In genomic region chr4:152267748-152268369, GRCm38 (mm10) we compare ENCODE assay signal across 10 mouse cellular contexts. TPM values are rescaled to one million over a fixed set of nuclear protein-coding genes. Genes with fewer than 3 reads are reported as not detected.
A peak's percentile ranks its signal among the peaks of the same experiment; 100 is the strongest.
DNase-seq lines count a peak whose midpoint lies in the region; ATAC-seq and TF ChIP-seq lines count a peak whose summit lies in the region.
"Had no signal": no experiment of that assay in that cellular context is flagged by ENCODE, and none has a peak within 500 bp of the region (broad histone marks: within the 10 kb centered on the region; RNA-seq: fewer than 3 reads in every experiment).

No protein-coding gene starts in this region.

- no peak overlapping the region for H3K4me3 ChIP-seq in layer of hippocampus, adult 2 months
- H3K4me3 ChIP-seq in intestine, embryonic 16.5 days (ENCODE audit: low read length) = no peak overlapping the region
- H3K4me3 ChIP-seq: heart, embryonic 13.5 days; left cerebral cortex, adult 2 months had no signal

- ATAC-seq in intestine, embryonic 16.5 days = no peak

- H3K4me1 ChIP-seq in intestine, embryonic 16.5 days (ENCODE audit: control insufficient read depth, insufficient read depth, low read length) = peaks cover 27% of the 10 kb centered on the region

- TF ChIP-seq CTCF in layer of hippocampus, adult 2 months (conservative IDR thresholded peaks at IDR 0.05) = no peak

- H3K9me3 ChIP-seq in intestine, embryonic 16.5 days (ENCODE audit: control insufficient read depth, low read length) = no peaks in the 10 kb centered on the region
- H3K9me3 ChIP-seq: heart, embryonic 13.5 days had no signal

- H3K27ac ChIP-seq in layer of hippocampus, adult 2 months = peak overlapping the region; percentile 65
- no peak overlapping the region for H3K27ac ChIP-seq in intestine, embryonic 16.5 days (ENCODE audit: low read length)
- H3K27ac ChIP-seq: heart, embryonic 13.5 days; left cerebral cortex, adult 2 months had no signal

- no peak for DNase-seq in layer of hippocampus, adult 2 months (ENCODE audit: low spot score in 2 of 2)
- no peak for DNase-seq in layer of hippocampus, adult 8-10 months (ENCODE audit: low spot score in 2 of 2)
- DNase-seq in cerebellum, adult 11-12 months = peak; percentile 88
- DNase-seq in gastrocnemius, postnatal 25 days = peak; percentile 85
- peak; percentile 49 for DNase-seq in lung, postnatal 14 days
- DNase-seq in urinary bladder, postnatal 4 days (ENCODE audit: low spot score in 2 of 2) = no peak
- no peak for DNase-seq in kidney, postnatal 10 days

- no peaks in the 10 kb centered on the region for H3K27me3 ChIP-seq in intestine, embryonic 16.5 days (replicated peaks; ENCODE audit: control insufficient read depth, insufficient read depth, low read length)
- H3K27me3 ChIP-seq: heart, embryonic 13.5 days had no signal

- 59% methylated on average over 13 of the region's 13 CpGs for WGBS in intestine, embryonic 16.5 days

- no peaks in the 10 kb centered on the region; the same call in 1 of the 2 replicates for H3K36me3 ChIP-seq in intestine, embryonic 16.5 days (ENCODE audit: control insufficient read depth, insufficient read depth, low read length)

- H3K9ac ChIP-seq in intestine, embryonic 16.5 days (ENCODE audit: low read depth, low read length) = no peak overlapping the region
- H3K9ac ChIP-seq: heart, embryonic 13.5 days had no signal

- no peak overlapping the region for H3K4me2 ChIP-seq in intestine, embryonic 16.5 days (ENCODE audit: low read depth, low read length)
- H3K4me2 ChIP-seq: heart, embryonic 13.5 days had no signal

RNA-seq across cellular contexts. Expression of gene Gpr153, which starts 6.2 kb away (rescaled TPM):
- total RNA-seq in layer of hippocampus, adult 2 months (2021) = 1 to 10 TPM; 5.6 to 6.4 TPM
- total RNA-seq in layer of hippocampus, adult 8-10 months (2022) = 1 to 10 TPM; 5.9 to 7.2 (median 6.6) TPM
- total RNA-seq in gastrocnemius, postnatal 25 days (2021) = 10 to 100 TPM in 1 of 2 experiments, 1 to 10 TPM in 1; 9.9 to 11.0 TPM
- polyA plus RNA-seq in intestine, embryonic 16.5 days (2015; fragmentation: Nextera tagmentation; extraction: Ambion mirVana) = 3.4 and 4.7 TPM in 2 replicates

RNA-seq across cellular contexts. Expression of gene Hes3, which starts 23.6 kb away (rescaled TPM):
- total RNA-seq in layer of hippocampus, adult 2 months (2021) = not detected
- total RNA-seq in layer of hippocampus, adult 8-10 months (2022) = not detected
- not detected for total RNA-seq in gastrocnemius, postnatal 25 days (2021)
- polyA plus RNA-seq in intestine, embryonic 16.5 days (2015; fragmentation: Nextera tagmentation; extraction: Ambion mirVana) = not detected in 2 replicates
- polyA plus RNA-seq: heart, embryonic 13.5 days had no signal

RNA-seq across cellular contexts. Expression of gene Icmt, which starts 29.2 kb away (rescaled TPM):
- total RNA-seq in layer of hippocampus, adult 2 months (2021) = 10 to 100 TPM; 42.3 to 43.0 TPM
- 10 to 100 TPM; 38.0 to 52.1 (median 47.0) TPM for total RNA-seq in layer of hippocampus, adult 8-10 months (2022)
- 10 to 100 TPM; 16.5 to 16.8 TPM for total RNA-seq in gastrocnemius, postnatal 25 days (2021)
- polyA plus RNA-seq in intestine, embryonic 16.5 days (2015; fragmentation: Nextera tagmentation; extraction: Ambion mirVana) = 13.7 and 15.4 TPM in 2 replicates

RNA-seq across cellular contexts. Expression of gene Rnf207, which starts 50.9 kb away (rescaled TPM):
- 1 to 10 TPM; 6.5 to 7.7 TPM for total RNA-seq in layer of hippocampus, adult 2 months (2021)
- 10 to 100 TPM; 11.3 to 16.5 (median 13.8) TPM for total RNA-seq in layer of hippocampus, adult 8-10 months (2022)
- not detected for total RNA-seq in gastrocnemius, postnatal 25 days (2021)
- polyA plus RNA-seq in intestine, embryonic 16.5 days (2015; fragmentation: Nextera tagmentation; extraction: Ambion mirVana) = 1.5 and 1.8 TPM in 2 replicates

RNA-seq across cellular contexts. Expression of gene Rpl22, which starts 57.7 kb away (rescaled TPM):
- total RNA-seq in layer of hippocampus, adult 2 months (2021) = 100 to 1,000 TPM; 186 to 202 TPM
- total RNA-seq in layer of hippocampus, adult 8-10 months (2022) = 100 to 1,000 TPM; 161 to 249 (median 201) TPM
- 100 to 1,000 TPM; 194 to 222 TPM for total RNA-seq in gastrocnemius, postnatal 25 days (2021)
- polyA plus RNA-seq in intestine, embryonic 16.5 days (2015; fragmentation: Nextera tagmentation; extraction: Ambion mirVana) = 281 and 323 TPM in 2 replicates

Comparison
In these comparisons a context has a peak if more than half of its experiments do, and no peak if none do; other contexts are left out.
1. DNase-seq: peak in cerebellum, adult 11-12 months (single experiment), gastrocnemius, postnatal 25 days (single experiment) and lung, postnatal 14 days (single experiment); none in layer of hippocampus, adult 2 months (0 of 2), layer of hippocampus, adult 8-10 months (0 of 2), urinary bladder, postnatal 4 days (0 of 2) and kidney, postnatal 10 days (single experiment).